Mouse (Mus musculus) hindbrain, embryonic 14.5 days (tissue): ENCODE results near the gene E130311K13Rik. TPM values are rescaled to one million over a fixed set of nuclear protein-coding genes. Genes with fewer than 3 reads are reported as not detected.

ENCODE experiments used
- ATAC-seq: fragments of 200-750 bp; cut with Nextera tagmentation; 2 replicates; pipeline ENCODE4 v1.8.0; 2017; ENCODE audit warnings: moderate number of reproducible peaks, mild to moderate bottlenecking, moderate TSS enrichment, moderate library complexity; ENCODE audit not compliant: low FRiP score
- DNase-seq: peaks from one replicate; pipeline ENCODE4 v3.0.0-alpha.2; 2015; ENCODE audit warnings: low spot score
- H3K27ac ChIP-seq: fragments of 300-500 bp; sonication (generic); 2 replicates; pipeline ENCODE4 v1.5.1; 2014; ENCODE audit warnings: mild to moderate bottlenecking, moderate library complexity
- H3K27me3 ChIP-seq: fragments of 300-500 bp; sonication (generic); 2 replicates; pipeline ENCODE4 v1.6.1; 2014; ENCODE audit warnings: mild to moderate bottlenecking, low read length, mixed read lengths; ENCODE audit not compliant: control insufficient read depth, insufficient read depth
- H3K36me3 ChIP-seq: fragments of 300-500 bp; sonication (generic); replicated peaks from 2 replicates; pipeline ENCODE4 v1.6.1; 2014; ENCODE audit not compliant: control insufficient read depth, insufficient read depth
- H3K4me1 ChIP-seq: fragments of 300-500 bp; sonication (generic); replicated peaks from 2 replicates; pipeline ENCODE4 v1.6.1; 2014; ENCODE audit warnings: antibody characterized with exemption, low read length, mixed read lengths; ENCODE audit not compliant: control insufficient read depth, insufficient read depth
- H3K4me2 ChIP-seq: fragments of 300-500 bp; sonication (generic); replicated peaks from 2 replicates; pipeline ENCODE4 v1.6.1; 2014; ENCODE audit warnings: mild to moderate bottlenecking, moderate library complexity
- H3K4me3 ChIP-seq: fragments of 300-500 bp; sonication (generic); replicated peaks from 2 replicates; pipeline ENCODE4 v1.5.1; 2014; ENCODE audit warnings: mild to moderate bottlenecking, low read length
- H3K9ac ChIP-seq: fragments of 300-500 bp; sonication (generic); 2 replicates; pipeline ENCODE4 v1.6.1; 2014
- H3K9me3 ChIP-seq: fragments of 300-500 bp; sonication (generic); 2 replicates; pipeline ENCODE4 v1.6.1; 2016; ENCODE audit warnings: low read length; ENCODE audit not compliant: control insufficient read depth
- WGBS: fragments of 180-500 bp; shearing (Covaris S2); extraction: QIAGEN DNeasy Blood & Tissue Kit; methylation state at CpG from one replicate; pipeline ENCODE4 v1.1.7; 2014; 5-methylcytosine and 5-hydroxymethylcytosine counted together
- polyA plus RNA-seq: library from polyadenylated mRNA; unstranded; fragments of >200 nt; fragmentation: Nextera tagmentation; extraction: Ambion mirVana; gene quantifications from 2 replicates; pipeline ENCODE4 v1.2.1, GENCODE M21; 2014

The E130311K13Rik gene
- polyA plus RNA-seq, 1 experiment from 2014 or later, result 7.5 TPM

- Histone ChIP-seq H3K9me3 (no peaks in the 10 kb centered on the region), H3K36me3 (no peaks in the 10 kb centered on the region), H3K9ac (no peak overlapping the region), H3K4me2 (no peak overlapping the region), H3K27me3 (no peaks in the 10 kb centered on the region), H3K27ac (no peak overlapping the region), H3K4me1 (peaks cover 9% of the 10 kb centered on the region; the same call in 1 of the 2 replicates), H3K4me3 (no peak overlapping the region)
- no peak for DNase-seq
- ATAC-seq, result no peak
- 47% methylated on average over 2 of the region's 2 CpGs for WGBS
These were observed 64.2 kb downstream of the E130311K13Rik start for GRCm38 (mm10) chr3:63865069-63865468.

Other genes starting within 250 kb of the E130311K13Rik start
- gene Plch1, start 30.0 kb downstream of the E130311K13Rik start, polyA plus RNA-seq, result 11.3 and 12.3 TPM in 2 replicates
- gene Slc33a1, start 35.3 kb upstream of the E130311K13Rik start, polyA plus RNA-seq, result 19.7 and 22.6 TPM in 2 replicates
- 52.7 and 53.6 TPM in 2 replicates for gene Gmps, start 46.6 kb upstream of the E130311K13Rik start, polyA plus RNA-seq
- 0.14 and 0.28 TPM in 2 replicates for gene Vmn2r1, start 152.1 kb upstream of the E130311K13Rik start, polyA plus RNA-seq
- 0.08 TPM in 1 of 2 replicates, not detected in the other for gene Vmn2r2, start 212.5 kb upstream of the E130311K13Rik start, polyA plus RNA-seq